Mouse (Mus musculus) cortical plate, adult 2 months (tissue): ENCODE results near the gene Rgs4.

Experiments
- CTCF ChIP-seq: fragments of 200-500 bp; IDR thresholded peaks from 2 replicates; pipeline ENCODE4 v1.5.1; 2011; ENCODE audit warnings: mild to moderate bottlenecking, control low read depth, low read length; ENCODE audit not compliant: insufficient read depth; ENCODE audit errors: extremely low read depth
- POLR2A ChIP-seq: fragments of 200-500 bp; IDR thresholded peaks from 2 replicates; pipeline ENCODE4 v1.6.1; 2011; ENCODE audit warnings: mild to moderate bottlenecking, low read length, control low read depth; ENCODE audit not compliant: insufficient read depth; ENCODE audit errors: extremely low read depth

- no peak for TF ChIP-seq CTCF
- TF ChIP-seq POLR2A: no peak
Observed at GRCm38 (mm10) chr1:169730599-169731100, 16.8 kb downstream of the Rgs4 start.
